Mouse (Mus musculus) forelimb bud, embryonic 11.5 days (tissue): ENCODE data around the gene Chek2.

Experiments used
- DNase-seq: peaks from one replicate; pipeline ENCODE4 v3.0.0-alpha.2; 2012; ENCODE audit warnings: low read depth, low spot score

The Chek2 gene

GRCm38 (mm10) chr5:110898169-110898568, 58.4 kb downstream of the Chek2 start:
- DNase-seq, result peak; percentile 92

- DNase-seq, result peak; percentile 19
These were observed 59.0 kb downstream of the Chek2 start for GRCm38 (mm10) chr5:110898785-110899184.

DNA sequence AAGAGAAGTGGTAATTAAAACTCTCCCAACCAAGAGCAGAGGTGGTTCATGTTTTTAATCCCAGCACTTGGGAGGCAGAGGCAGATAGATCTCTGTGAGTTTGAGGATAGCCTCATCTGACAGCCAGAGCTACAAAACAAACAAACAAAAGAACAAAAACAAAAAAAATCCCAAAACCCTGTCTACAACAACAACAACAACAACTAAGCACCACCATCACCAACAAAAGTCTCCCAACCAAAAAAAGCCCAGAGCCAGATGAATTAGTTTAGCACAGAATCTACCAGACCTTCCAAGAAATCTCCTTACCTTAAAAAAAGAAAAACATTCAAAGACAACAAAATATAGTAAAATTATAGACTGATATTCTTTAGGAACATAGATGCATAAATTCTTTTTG, 60.6 kb downstream of the Chek2 start:
- no peak for DNase-seq

DNA sequence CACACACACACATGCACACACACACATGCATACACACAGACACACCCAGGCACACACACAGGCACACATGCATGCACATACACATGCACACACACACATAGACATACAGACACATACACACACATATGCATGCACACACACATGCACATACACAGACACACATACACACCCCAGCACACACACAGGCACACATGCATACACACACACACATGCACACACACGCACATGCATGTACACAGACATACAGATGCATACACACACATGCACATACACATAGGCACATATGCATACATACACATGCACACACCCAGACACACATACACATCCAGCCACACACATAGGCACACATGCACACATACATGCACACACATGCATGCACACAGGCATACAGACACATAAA, 66.9 kb downstream of the Chek2 start:
- DNase-seq, result no peak

DNA sequence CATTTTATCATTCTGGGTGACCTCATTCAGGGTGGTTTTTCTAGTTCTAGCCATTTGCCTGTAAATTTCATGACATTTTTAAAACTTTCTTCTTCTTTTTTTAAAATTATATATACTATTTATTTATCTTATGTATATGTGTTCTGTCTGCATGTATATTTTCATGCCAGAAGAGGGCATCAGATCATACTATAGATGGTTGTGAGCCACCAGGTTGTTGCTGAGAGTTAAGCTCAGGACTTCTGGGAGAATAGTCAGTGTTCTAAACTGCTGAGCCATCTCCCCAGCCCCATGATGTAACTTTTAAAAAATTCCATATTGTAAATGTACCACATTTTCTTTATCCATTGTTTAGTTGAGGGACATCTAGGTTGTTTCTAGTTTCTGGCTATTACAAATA, 69.1 kb downstream of the Chek2 start:
- DNase-seq, result no peak

- DNase-seq, result no peak
These were observed 70.3 kb downstream of the Chek2 start for GRCm38 (mm10) chr5:110909955-110910589.

- no peak for DNase-seq
These were observed 75.1 kb downstream of the Chek2 start for GRCm38 (mm10) chr5:110914859-110915258.

GRCm38 (mm10) chr5:110916241-110916640, 76.5 kb downstream of the Chek2 start:
- DNase-seq, result no peak

DNA sequence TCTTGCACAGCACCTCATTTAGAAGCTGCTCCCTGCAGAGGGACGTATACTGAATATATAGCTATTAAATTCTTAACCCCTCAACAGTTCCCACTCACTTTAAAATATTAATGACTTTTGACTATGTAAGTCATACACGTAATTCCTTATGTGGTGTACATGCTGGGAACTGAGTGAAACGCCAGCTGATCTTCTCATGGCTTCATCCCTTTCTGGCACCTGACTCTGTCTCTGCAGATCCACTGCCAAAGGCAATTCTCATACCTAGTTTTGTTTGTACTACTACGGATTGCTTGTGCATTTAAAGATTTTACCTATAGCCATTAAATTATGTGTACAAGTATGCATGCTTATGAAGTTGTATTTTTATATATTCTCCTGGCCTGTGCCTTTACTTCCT, 79.8 kb downstream of the Chek2 start:
- no peak for DNase-seq

DNA sequence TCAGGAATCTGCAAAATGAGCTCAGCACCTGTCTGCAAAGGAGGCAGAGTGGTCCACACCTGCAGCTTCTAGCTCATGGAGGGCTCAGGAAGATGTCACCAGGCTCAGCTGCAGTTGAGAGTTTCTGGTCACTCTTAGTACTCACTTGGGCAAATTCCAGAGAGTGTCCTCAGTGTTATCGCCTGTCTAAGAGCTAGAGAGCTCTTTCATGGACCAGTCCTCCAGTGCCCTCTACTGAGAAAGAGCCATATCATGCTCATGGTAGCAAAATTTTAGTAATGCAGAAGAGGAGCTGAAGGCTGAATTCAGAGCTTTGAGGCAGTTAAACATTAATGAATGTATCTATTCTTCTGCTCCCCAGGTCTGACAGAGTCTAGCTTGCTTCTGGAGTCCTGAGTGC, 83.6 kb downstream of the Chek2 start:
- no peak for DNase-seq
